Mouse (Mus musculus) heart, postnatal 0 days (tissue): ENCODE data around the gene Pla2g10. TPM values are rescaled to one million over a fixed set of nuclear protein-coding genes. Genes with fewer than 3 reads are reported as not detected.

ENCODE experiments used
- ATAC-seq: fragments of 200-750 bp; cut with Nextera tagmentation; 2 replicates; pipeline ENCODE4 v1.8.0; 2017; ENCODE audit warnings: low read depth, moderate number of reproducible peaks, moderate library complexity; ENCODE audit not compliant: insufficient read depth
- DNase-seq: peaks from one replicate; pipeline ENCODE4 v3.0.0-alpha.2; 2016; ENCODE audit warnings: low spot score
- H3K27ac ChIP-seq: fragments of 300-500 bp; sonication (generic); 2 replicates; pipeline ENCODE4 v1.5.1; 2014; ENCODE audit warnings: low read depth, mild to moderate bottlenecking
- H3K27me3 ChIP-seq: fragments of 300-500 bp; sonication (generic); 2 replicates; pipeline ENCODE4 v1.6.1; 2014; ENCODE audit warnings: low read length, mixed read lengths; ENCODE audit not compliant: control insufficient read depth, insufficient read depth
- H3K36me3 ChIP-seq: fragments of 300-500 bp; sonication (generic); replicated peaks from 2 replicates; pipeline ENCODE4 v1.6.1; 2014; ENCODE audit warnings: low read length, mixed read lengths; ENCODE audit not compliant: control insufficient read depth, insufficient read depth
- H3K4me1 ChIP-seq: fragments of 300-500 bp; sonication (generic); 2 replicates; pipeline ENCODE4 v1.6.1; 2014; ENCODE audit warnings: antibody characterized with exemption; ENCODE audit not compliant: control insufficient read depth, insufficient read depth
- H3K4me2 ChIP-seq: fragments of 300-500 bp; sonication (generic); 2 replicates; pipeline ENCODE4 v1.6.1; 2014; ENCODE audit warnings: low read depth, mild to moderate bottlenecking, low read length, moderate library complexity
- H3K4me3 ChIP-seq: fragments of 300-500 bp; sonication (generic); 2 replicates; pipeline ENCODE4 v1.5.1; 2014; ENCODE audit warnings: low read depth, low read length
- H3K9ac ChIP-seq: fragments of 300-500 bp; sonication (generic); replicated peaks from 2 replicates; pipeline ENCODE4 v1.6.1; 2014; ENCODE audit warnings: low read depth, low read length, mixed read lengths
- H3K9me3 ChIP-seq: fragments of 300-500 bp; sonication (generic); replicated peaks from 2 replicates; pipeline ENCODE4 v1.6.1; 2016; ENCODE audit warnings: low read length; ENCODE audit not compliant: control insufficient read depth
- CTCF ChIP-seq: IDR thresholded peaks from 2 replicates; pipeline ENCODE4 v1.5.1; 2016; ENCODE audit warnings: antibody characterized with exemption, control low read depth, low read depth
- EP300 ChIP-seq: IDR thresholded peaks from 2 replicates; pipeline ENCODE4 v1.6.1; 2016; ENCODE audit warnings: antibody characterized with exemption, low read depth
- WGBS: fragments of 180-500 bp; shearing (Covaris S2); extraction: QIAGEN DNeasy Blood & Tissue Kit; methylation state at CpG from one replicate; pipeline ENCODE4 v1.1.7; 2014; 5-methylcytosine and 5-hydroxymethylcytosine counted together
- polyA plus RNA-seq: library from polyadenylated mRNA; unstranded; fragments of >200 nt; fragmentation: Nextera tagmentation; extraction: Ambion mirVana; gene quantifications from 2 replicates; pipeline ENCODE4 v1.2.1, GENCODE M21; 2015
- total RNA-seq: library from RNA; depleted of rRNA; stranded (reverse); fragments of >200 nt; gene quantifications from 2 replicates; pipeline ENCODE4 v1.2.3, GENCODE M21; 2014; ENCODE audit warnings: low replicate concordance; rRNA removed

Pla2g10 gene
- total and polyA plus RNA-seq, 2 experiments from 2014 or later, result not detected

DNA sequence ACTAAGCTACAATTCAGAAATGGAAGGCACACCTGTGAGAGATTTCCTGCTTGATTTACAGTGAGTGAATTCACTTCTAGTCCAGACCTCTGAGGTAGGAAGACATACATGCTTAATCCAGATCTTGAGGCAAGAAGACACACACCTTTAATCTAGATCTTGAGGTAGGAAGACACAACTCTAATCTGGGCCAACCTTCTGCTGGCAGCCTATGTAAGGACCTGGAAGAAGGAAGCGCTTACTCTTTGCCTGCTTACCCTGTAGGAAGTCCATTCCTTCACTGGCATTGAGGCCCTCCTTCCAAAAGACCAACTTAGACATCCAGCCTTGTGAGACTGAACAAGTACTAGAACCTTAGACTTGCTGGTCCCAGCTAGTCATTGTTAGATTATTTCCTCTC lies 61.5 kb downstream of the Pla2g10 start:
- H3K27ac ChIP-seq, result no peak overlapping the region
- 83% methylated on average over 1 of the region's 1 CpGs for WGBS
- no peaks in the 10 kb centered on the region for H3K9me3 ChIP-seq
- H3K9ac ChIP-seq, result no peak overlapping the region
- H3K36me3 ChIP-seq, result peaks cover 13% of the 10 kb centered on the region; the same call in 1 of the 2 replicates
- H3K27me3 ChIP-seq, result no peaks in the 10 kb centered on the region
- DNase-seq (no peak), ATAC-seq (no peak)
- H3K4me2 ChIP-seq, result no peak overlapping the region
- H3K4me1 ChIP-seq, result peaks cover 22% of the 10 kb centered on the region
- no peak overlapping the region for H3K4me3 ChIP-seq
- TF ChIP-seq CTCF (no peak), EP300 (no peak)

DNA sequence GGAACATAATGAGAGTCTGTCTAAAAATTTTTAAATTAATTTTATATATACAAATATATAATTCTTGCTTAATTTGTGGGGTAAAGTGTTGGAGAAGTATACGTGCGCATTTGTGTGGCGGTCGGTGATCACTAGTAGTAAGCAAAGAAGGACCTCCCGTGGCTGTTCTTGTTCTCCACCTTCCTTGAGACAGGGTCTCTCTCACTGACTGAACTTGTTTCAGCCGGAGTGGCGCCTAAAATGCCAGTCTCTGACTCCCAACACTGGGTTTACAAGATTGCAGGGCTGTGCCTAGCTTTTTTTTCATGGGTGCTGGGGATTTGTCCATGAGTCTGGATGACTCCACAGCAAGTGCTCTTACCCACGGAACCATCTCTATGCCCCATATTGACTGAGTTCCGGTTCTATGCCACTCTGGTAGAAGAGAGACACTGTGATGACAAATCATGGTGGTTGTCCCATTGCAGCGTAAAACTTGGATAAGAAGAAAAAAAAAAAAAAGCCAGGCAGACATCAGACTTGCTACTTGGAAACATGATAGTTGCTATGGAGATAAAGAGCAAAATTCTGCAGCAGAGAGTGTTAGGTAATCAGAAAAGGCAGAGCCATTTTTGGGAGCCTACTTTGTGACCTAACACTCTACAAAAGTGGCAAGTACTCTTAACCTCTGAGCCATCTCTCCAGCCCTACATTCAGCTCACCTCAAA lies 62.2 kb downstream of the Pla2g10 start:
- 0 out of 2 replicates have a peak overlapping the region, but pooled peaks have one; percentile 71 for H3K9ac ChIP-seq
- WGBS, result 66% methylated on average over 10 of the region's 10 CpGs
- peak overlapping the region; percentile 89 for H3K4me3 ChIP-seq
- peaks cover 16% of the 10 kb centered on the region; the same call in 1 of the 2 replicates for H3K36me3 ChIP-seq
- H3K27ac ChIP-seq, result peak overlapping the region; percentile 81
- no peaks in the 10 kb centered on the region for H3K27me3 ChIP-seq
- H3K4me1 ChIP-seq, result peaks cover 22% of the 10 kb centered on the region
- TF ChIP-seq CTCF (no peak), EP300 (no peak)
- DNase-seq (no peak), ATAC-seq (no peak)
- peak overlapping the region; percentile 93 for H3K4me2 ChIP-seq
- no peaks in the 10 kb centered on the region for H3K9me3 ChIP-seq

DNA sequence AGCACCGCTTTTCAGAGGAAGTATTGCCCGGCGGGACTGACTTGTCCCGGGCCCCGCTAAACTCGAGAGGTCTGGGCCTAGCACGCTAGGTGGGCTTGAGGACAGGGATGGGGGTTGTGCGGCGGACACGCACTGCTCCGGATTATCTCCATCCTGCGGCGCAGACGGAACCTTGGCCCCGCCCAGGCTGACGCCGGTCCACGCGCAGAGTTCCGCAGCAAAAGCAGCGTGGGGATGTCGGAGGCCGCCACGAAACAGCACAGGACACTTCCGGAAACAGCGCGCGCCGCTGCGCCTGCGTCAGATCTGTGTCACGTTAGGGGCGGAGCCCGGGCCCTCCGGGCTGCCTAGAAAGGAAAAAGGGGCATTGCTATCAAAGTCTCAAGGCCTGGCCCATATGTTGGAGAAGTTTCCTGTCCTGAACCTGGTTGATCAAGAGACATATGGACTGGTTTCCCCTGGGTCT lies 62.9 kb downstream of the Pla2g10 start, which contains the start of gene Parn:
Parn (minus strand) TSS at position 293 of the 466 bp plus-strand sequence.
- Histone ChIP-seq H3K36me3 (peaks cover 23% of the 10 kb centered on the region), H3K27me3 (no peaks in the 10 kb centered on the region), H3K9me3 (no peaks in the 10 kb centered on the region), H3K9ac (peak within 1 kb of the TSS; percentile 71), H3K27ac (peak within 1 kb of the TSS; percentile 81), H3K4me1 (peaks cover 19% of the 10 kb centered on the region), H3K4me3 (peak within 1 kb of the TSS; percentile 89), H3K4me2 (peak within 1 kb of the TSS; percentile 93)
- ATAC-seq (peak; percentile 77), DNase-seq (peak; percentile 88)
- TF ChIP-seq EP300 (no peak), CTCF (no peak)
- under 1% methylated on average over 34 of the region's 35 CpGs for WGBS

Other genes with a start within 250 kb of the Pla2g10 start
- 11.5 and 18.6 TPM in 2 replicates for gene Parn, start 62.8 kb downstream of the Pla2g10 start, total RNA-seq
- 22.7 and 23.3 TPM in 2 replicates for gene Parn, start 62.8 kb downstream of the Pla2g10 start, polyA plus RNA-seq
- gene Bfar, start 59.1 kb downstream of the Pla2g10 start, total RNA-seq, result 26.4 and 32.3 TPM in 2 replicates
- gene Bfar, start 59.1 kb downstream of the Pla2g10 start, polyA plus RNA-seq, result 33.4 and 35.1 TPM in 2 replicates
- gene 3110001I22Rik, start 59.1 kb downstream of the Pla2g10 start, total RNA-seq, result 2.2 and 12.4 TPM in 2 replicates
- 1.6 and 2.1 TPM in 2 replicates for gene 3110001I22Rik, start 59.1 kb downstream of the Pla2g10 start, polyA plus RNA-seq
- 55.3 and 59.0 TPM in 2 replicates for gene Rrn3, start 49.7 kb upstream of the Pla2g10 start, total RNA-seq
- gene Rrn3, start 49.7 kb upstream of the Pla2g10 start, polyA plus RNA-seq, result 43.7 and 49.9 TPM in 2 replicates
- gene Ntan1, start 87.9 kb upstream of the Pla2g10 start, total RNA-seq, result 64.7 and 109 TPM in 2 replicates
- 141 and 148 TPM in 2 replicates for gene Ntan1, start 87.9 kb upstream of the Pla2g10 start, polyA plus RNA-seq
- 75.6 and 96.8 TPM in 2 replicates for gene Pdxdc1, start 172.1 kb upstream of the Pla2g10 start, total RNA-seq
- gene Pdxdc1, start 172.1 kb upstream of the Pla2g10 start, polyA plus RNA-seq, result 46.4 and 49.9 TPM in 2 replicates
- 2.0 and 2.7 TPM in 2 replicates for gene Mpv17l, start 172.2 kb upstream of the Pla2g10 start, total RNA-seq
- gene Mpv17l, start 172.2 kb upstream of the Pla2g10 start, polyA plus RNA-seq, result 1.4 and 2.3 TPM in 2 replicates